Comparison of ENCODE assay signal across 13 mouse cellular contexts in genomic region chr1:179043644-179044043, GRCm38 (mm10).
DNase-seq lines count a peak whose midpoint lies in the region; ATAC-seq and TF ChIP-seq lines count a peak whose summit lies in the region.
"Had no signal": no experiment of that assay in that cellular context is flagged by ENCODE, and none has a peak within 500 bp of the region (broad histone marks: within the 10 kb centered on the region; RNA-seq: fewer than 3 reads in every experiment).

No protein-coding gene starts in this region.

- TF ChIP-seq CTCF in lung, embryonic 14.5 days (IDR thresholded peaks at IDR 0.05; ENCODE audit: low read depth), result no peak
- TF ChIP-seq CTCF in lung, postnatal 0 days (IDR thresholded peaks at IDR 0.05), result no peak

- H3K27me3 ChIP-seq in forebrain, embryonic 11.5 days (ENCODE audit: control insufficient read depth, insufficient read depth, low read length), result peaks cover 3% of the 10 kb centered on the region; the same call in 1 of the 2 replicates
- peaks cover 21% of the 10 kb centered on the region for H3K27me3 ChIP-seq in forebrain, embryonic 10.5 days (ENCODE audit: poor library complexity, severe bottlenecking)
- no peaks in the 10 kb centered on the region for H3K27me3 ChIP-seq in lung, embryonic 14.5 days (ENCODE audit: insufficient read depth, low read length)
- H3K27me3 ChIP-seq in lung, postnatal 0 days (replicated peaks; ENCODE audit: insufficient read depth, low read length), result no peaks in the 10 kb centered on the region
- H3K27me3 ChIP-seq in embryonic facial prominence, embryonic 12.5 days, result no peaks in the 10 kb centered on the region
- H3K27me3 ChIP-seq in intestine, embryonic 15.5 days (replicated peaks), result no peaks in the 10 kb centered on the region
- H3K27me3 ChIP-seq: megakaryocyte, embryonic 14.5 days had no signal

- no peak for TF ChIP-seq EP300 in lung, postnatal 0 days (IDR thresholded peaks at IDR 0.05)

- H3K9ac ChIP-seq in forebrain, embryonic 11.5 days (ENCODE audit: low read length), result no peak overlapping the region
- no peak overlapping the region for H3K9ac ChIP-seq in lung, embryonic 14.5 days
- H3K9ac ChIP-seq in lung, postnatal 0 days (replicated peaks; ENCODE audit: low read depth), result no peak overlapping the region
- H3K9ac ChIP-seq in embryonic facial prominence, embryonic 12.5 days, result no peak overlapping the region
- no peak overlapping the region for H3K9ac ChIP-seq in intestine, embryonic 15.5 days

- 0 out of 2 replicates have a peak, but pooled peaks have one; percentile 36 for ATAC-seq in forebrain, embryonic 11.5 days (replicated peaks; ENCODE audit: low FRiP score)
- ATAC-seq in lung, embryonic 14.5 days (ENCODE audit: insufficient read depth), result no peak
- ATAC-seq in lung, postnatal 0 days, result no peak
- ATAC-seq in embryonic facial prominence, embryonic 12.5 days (ENCODE audit: insufficient number of reproducible peaks, insufficient read depth, low FRiP score, low TSS enrichment), result peak; percentile 19; the same call in 1 of the 2 replicates
- peak; percentile 47 for ATAC-seq in intestine, embryonic 15.5 days

- no peak overlapping the region for H3K4me3 ChIP-seq in forebrain, embryonic 11.5 days (ENCODE audit: low read depth, low read length)
- no peak overlapping the region for H3K4me3 ChIP-seq in forebrain, embryonic 10.5 days
- H3K4me3 ChIP-seq in lung, embryonic 14.5 days (ENCODE audit: low read depth, low read length), result no peak overlapping the region
- H3K4me3 ChIP-seq in lung, postnatal 0 days (ENCODE audit: low read depth, low read length), result no peak overlapping the region
- H3K4me3 ChIP-seq in embryonic facial prominence, embryonic 12.5 days, result no peak overlapping the region
- H3K4me3 ChIP-seq in intestine, embryonic 15.5 days (replicated peaks), result no peak overlapping the region
- H3K4me3 ChIP-seq: heart, adult 2 months; hindbrain, embryonic 10.5 days; megakaryocyte, embryonic 14.5 days had no signal

- H3K4me1 ChIP-seq in forebrain, embryonic 11.5 days (replicated peaks; ENCODE audit: control insufficient read depth, insufficient read depth, low read length), result 0 out of 2 replicates have a peak, but pooled peaks cover 2% of the 10 kb centered on the region
- H3K4me1 ChIP-seq in forebrain, embryonic 10.5 days, result peaks cover 16% of the 10 kb centered on the region; the same call in 1 of the 2 replicates
- peaks cover 18% of the 10 kb centered on the region for H3K4me1 ChIP-seq in lung, embryonic 14.5 days (ENCODE audit: insufficient read depth)
- H3K4me1 ChIP-seq in lung, postnatal 0 days (ENCODE audit: insufficient read depth, low read depth, low read length), result peaks cover 6% of the 10 kb centered on the region; the same call in 1 of the 2 replicates
- H3K4me1 ChIP-seq in embryonic facial prominence, embryonic 12.5 days, result peaks cover 5% of the 10 kb centered on the region; the same call in 1 of the 2 replicates
- H3K4me1 ChIP-seq in intestine, embryonic 15.5 days (replicated peaks), result peaks cover 3% of the 10 kb centered on the region
- H3K4me1 ChIP-seq: megakaryocyte, embryonic 14.5 days had no signal

- DNase-seq in forebrain, embryonic 11.5 days (ENCODE audit: low spot score), result peak; percentile 53
- no peak for DNase-seq in forebrain, embryonic 10.5 days (ENCODE audit: extremely low spot score, low spot score)
- peak; percentile 63 for DNase-seq in lung, embryonic 14.5 days
- no peak for DNase-seq in lung, postnatal 0 days (ENCODE audit: low spot score)
- DNase-seq in adrenal gland, postnatal 14 days, result no peak
- DNase-seq in embryo, embryonic 10.5 days (ENCODE audit: low spot score), result no peak
- DNase-seq: cerebellum, adult 9-10 months; heart, adult 2 months had no signal

- 70% methylated on average over 12 of the region's 12 CpGs for WGBS in forebrain, embryonic 11.5 days
- WGBS in forebrain, embryonic 10.5 days, result 84% methylated on average over 12 of the region's 12 CpGs
- 54% methylated on average over 12 of the region's 12 CpGs for WGBS in lung, embryonic 14.5 days
- WGBS in lung, postnatal 0 days, result 58% methylated on average over 12 of the region's 12 CpGs
- WGBS in embryonic facial prominence, embryonic 12.5 days, result 73% methylated on average over 12 of the region's 12 CpGs
- WGBS in intestine, embryonic 15.5 days, result 50% methylated on average over 12 of the region's 12 CpGs

- H3K36me3 ChIP-seq in forebrain, embryonic 11.5 days (ENCODE audit: control insufficient read depth, insufficient read depth, low read length), result no peaks in the 10 kb centered on the region
- H3K36me3 ChIP-seq in forebrain, embryonic 10.5 days (replicated peaks), result no peaks in the 10 kb centered on the region
- no peaks in the 10 kb centered on the region for H3K36me3 ChIP-seq in lung, embryonic 14.5 days (ENCODE audit: insufficient read depth)
- H3K36me3 ChIP-seq in lung, postnatal 0 days (ENCODE audit: insufficient read depth, low read length), result no peaks in the 10 kb centered on the region
- H3K36me3 ChIP-seq in embryonic facial prominence, embryonic 12.5 days, result no peaks in the 10 kb centered on the region
- no peaks in the 10 kb centered on the region for H3K36me3 ChIP-seq in intestine, embryonic 15.5 days
- H3K36me3 ChIP-seq: hindbrain, embryonic 10.5 days had no signal

- H3K27ac ChIP-seq in forebrain, embryonic 11.5 days (ENCODE audit: low read depth, low read length), result no peak overlapping the region
- no peak overlapping the region for H3K27ac ChIP-seq in forebrain, embryonic 10.5 days
- no peak overlapping the region for H3K27ac ChIP-seq in lung, embryonic 14.5 days (ENCODE audit: low read depth)
- no peak overlapping the region for H3K27ac ChIP-seq in lung, postnatal 0 days (ENCODE audit: low read length)
- H3K27ac ChIP-seq in embryonic facial prominence, embryonic 12.5 days, result no peak overlapping the region
- H3K27ac ChIP-seq in intestine, embryonic 15.5 days, result 0 out of 2 replicates have a peak overlapping the region, but pooled peaks have one; percentile 22
- H3K27ac ChIP-seq: heart, adult 2 months; kidney, postnatal 0 days had no signal

- no peaks in the 10 kb centered on the region for H3K9me3 ChIP-seq in forebrain, embryonic 11.5 days (ENCODE audit: control insufficient read depth, low read length)
- H3K9me3 ChIP-seq in forebrain, embryonic 10.5 days, result no peaks in the 10 kb centered on the region
- no peaks in the 10 kb centered on the region for H3K9me3 ChIP-seq in lung, embryonic 14.5 days (ENCODE audit: low read depth, low read length)
- H3K9me3 ChIP-seq in lung, postnatal 0 days (ENCODE audit: low read length), result no peaks in the 10 kb centered on the region
- H3K9me3 ChIP-seq in embryonic facial prominence, embryonic 12.5 days, result no peaks in the 10 kb centered on the region
- no peaks in the 10 kb centered on the region for H3K9me3 ChIP-seq in intestine, embryonic 15.5 days
- H3K9me3 ChIP-seq: hindbrain, embryonic 10.5 days; megakaryocyte, embryonic 14.5 days had no signal

- no peak overlapping the region for H3K4me2 ChIP-seq in forebrain, embryonic 11.5 days (ENCODE audit: low read depth, low read length, severe bottlenecking)
- no peak overlapping the region for H3K4me2 ChIP-seq in lung, embryonic 14.5 days
- H3K4me2 ChIP-seq in lung, postnatal 0 days (replicated peaks; ENCODE audit: low read depth, low read length), result no peak overlapping the region
- H3K4me2 ChIP-seq in embryonic facial prominence, embryonic 12.5 days (replicated peaks), result no peak overlapping the region
- H3K4me2 ChIP-seq in intestine, embryonic 15.5 days (replicated peaks), result no peak overlapping the region

Comparison
In these comparisons a context has a peak if more than half of its experiments do, and no peak if none do; other contexts are left out.
1. DNase-seq: peak in forebrain, embryonic 11.5 days (single experiment) and lung, embryonic 14.5 days (single experiment); none in forebrain, embryonic 10.5 days (single experiment), lung, postnatal 0 days (single experiment), adrenal gland, postnatal 14 days (single experiment) and embryo, embryonic 10.5 days (single experiment).
2. ATAC-seq: peak in forebrain, embryonic 11.5 days (single experiment), embryonic facial prominence, embryonic 12.5 days (single experiment) and intestine, embryonic 15.5 days (single experiment); none in lung, embryonic 14.5 days (single experiment) and lung, postnatal 0 days (single experiment).